Mouse (Mus musculus) cortical plate, adult 2 months (tissue): ENCODE data around the gene Gk.

Source experiments
- CTCF ChIP-seq: fragments of 200-500 bp; IDR thresholded peaks from 2 replicates; pipeline ENCODE4 v1.5.1; 2011; ENCODE audit warnings: mild to moderate bottlenecking, control low read depth, low read length; ENCODE audit not compliant: insufficient read depth; ENCODE audit errors: extremely low read depth
- POLR2A ChIP-seq: fragments of 200-500 bp; IDR thresholded peaks from 2 replicates; pipeline ENCODE4 v1.6.1; 2011; ENCODE audit warnings: mild to moderate bottlenecking, low read length, control low read depth; ENCODE audit not compliant: insufficient read depth; ENCODE audit errors: extremely low read depth

DNA sequence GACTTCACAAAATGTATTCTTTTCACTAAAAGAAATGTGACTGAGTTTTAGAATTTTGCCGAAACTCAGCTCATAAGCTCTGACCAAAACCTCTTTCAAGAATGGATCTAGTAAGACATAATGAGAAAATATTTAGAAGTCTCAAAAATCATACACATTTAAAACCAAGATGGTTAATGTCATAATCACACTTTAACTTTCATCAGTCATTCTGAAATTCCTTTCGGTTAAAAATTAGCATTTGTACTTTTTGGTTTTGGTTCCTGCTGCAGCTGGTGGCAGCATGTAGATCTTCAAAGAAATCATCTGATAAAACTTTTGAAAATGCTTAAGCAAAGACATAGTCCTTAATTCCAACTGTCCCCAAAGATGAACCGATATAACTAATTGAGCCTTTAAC lies 70.9 kb downstream of the Gk start:
- TF ChIP-seq CTCF (no peak), POLR2A (no peak)
